Mouse (Mus musculus): ENCODE results near the gene Poc1a.

Gene Poc1a

GRCm38 (mm10) chr9:106399808-106400207, 118.9 kb downstream of the Poc1a start:
- no peak for DNase-seq (ENCODE audit: low read depth, low spot score)
